ENCODE assay signal across 8 mouse cellular contexts in genomic region chr4:102759095-102759890, GRCm38 (mm10). TPM values are rescaled to one million over a fixed set of nuclear protein-coding genes. Genes with fewer than 3 reads are reported as not detected.
DNase-seq lines count a peak whose midpoint lies in the region; ATAC-seq and TF ChIP-seq lines count a peak whose summit lies in the region.

No protein-coding gene starts in this region.

- peak overlapping the region; percentile 56 for H3K4me3 ChIP-seq in heart, adult 2 months
- H3K4me3 ChIP-seq in kidney, embryonic 14.5 days (ENCODE audit: low read length): peak overlapping the region; percentile 41
- H3K4me3 ChIP-seq in limb, embryonic 12.5 days (replicated peaks): peak overlapping the region; percentile 64
- peak overlapping the region; percentile 59 for H3K4me3 ChIP-seq in midbrain, embryonic 12.5 days

- peak overlapping the region; percentile 62 for H3K9ac ChIP-seq in heart, adult 2 months (ENCODE audit: low read depth, low read length)
- peak overlapping the region; percentile 38 for H3K9ac ChIP-seq in kidney, embryonic 14.5 days (ENCODE audit: low read depth, low read length)
- peak overlapping the region; percentile 70 for H3K9ac ChIP-seq in limb, embryonic 12.5 days (replicated peaks)
- peak overlapping the region; percentile 70 for H3K9ac ChIP-seq in midbrain, embryonic 12.5 days (replicated peaks)

- 3% methylated on average over 41 of the region's 41 CpGs for WGBS in heart, adult 2 months
- under 1% methylated on average over 41 of the region's 41 CpGs for WGBS in kidney, embryonic 14.5 days
- under 1% methylated on average over 41 of the region's 41 CpGs for WGBS in limb, embryonic 12.5 days
- under 1% methylated on average over 41 of the region's 41 CpGs for WGBS in midbrain, embryonic 12.5 days

- H3K4me1 ChIP-seq in heart, adult 2 months (ENCODE audit: control insufficient read depth, insufficient read depth, low read length): no peaks in the 10 kb centered on the region
- no peaks in the 10 kb centered on the region; the same call in 1 of the 2 replicates for H3K4me1 ChIP-seq in kidney, embryonic 14.5 days (ENCODE audit: control insufficient read depth, insufficient read depth, low read length)
- H3K4me1 ChIP-seq in limb, embryonic 12.5 days (replicated peaks): peaks cover 9% of the 10 kb centered on the region
- peaks cover 15% of the 10 kb centered on the region for H3K4me1 ChIP-seq in midbrain, embryonic 12.5 days

- no peaks in the 10 kb centered on the region for H3K9me3 ChIP-seq in kidney, embryonic 14.5 days (ENCODE audit: control insufficient read depth, low read length)
- H3K9me3 ChIP-seq in limb, embryonic 12.5 days: no peaks in the 10 kb centered on the region
- no peaks in the 10 kb centered on the region for H3K9me3 ChIP-seq in midbrain, embryonic 12.5 days

- H3K27me3 ChIP-seq in heart, adult 2 months (ENCODE audit: control insufficient read depth, insufficient read depth, low read length): no peaks in the 10 kb centered on the region
- H3K27me3 ChIP-seq in kidney, embryonic 14.5 days (ENCODE audit: control insufficient read depth, insufficient read depth, low read length): no peaks in the 10 kb centered on the region
- no peaks in the 10 kb centered on the region for H3K27me3 ChIP-seq in limb, embryonic 12.5 days
- no peaks in the 10 kb centered on the region for H3K27me3 ChIP-seq in midbrain, embryonic 12.5 days

- peak; percentile 79 for ATAC-seq in kidney, embryonic 14.5 days (ENCODE audit: low FRiP score, low TSS enrichment)
- peak; percentile 65 for ATAC-seq in limb, embryonic 12.5 days (ENCODE audit: insufficient number of reproducible peaks, insufficient read depth, low FRiP score, low TSS enrichment, low read depth)
- peak; percentile 72 for ATAC-seq in midbrain, embryonic 12.5 days (ENCODE audit: low FRiP score, low read depth)

- intact Hi-C loops in heart, adult 2 months (cut with DNase I): no loop called here

- H3K27ac ChIP-seq in heart, adult 2 months: peak overlapping the region; percentile 69
- H3K27ac ChIP-seq in kidney, embryonic 14.5 days (ENCODE audit: low read depth, low read length): no peak overlapping the region
- peak overlapping the region; percentile 62; the same call in 1 of the 2 replicates for H3K27ac ChIP-seq in limb, embryonic 12.5 days
- H3K27ac ChIP-seq in midbrain, embryonic 12.5 days (replicated peaks): peak overlapping the region; percentile 94

- peak; percentile 37 for DNase-seq in gastrocnemius, adult 18-20 months (ENCODE audit: low spot score)
- DNase-seq in gastrocnemius, adult 8-10 months (ENCODE audit: low spot score in 2 of 2): no peak
- peak; percentile 54 for DNase-seq in embryo, embryonic 11.5 days (ENCODE audit: low read depth, low spot score)
- peak; percentile 40 to 54 for DNase-seq in heart, adult 2 months
- peak; percentile 86 for DNase-seq in telencephalon, adult 2 months (ENCODE audit: low read depth, low spot score)

- no peak for TF ChIP-seq EP300 in heart, adult 2 months (IDR thresholded peaks at IDR 0.05; ENCODE audit: insufficient read depth, low read depth, low read length)

- H3K36me3 ChIP-seq in heart, adult 2 months (ENCODE audit: control insufficient read depth, insufficient read depth, low read length): no peaks in the 10 kb centered on the region
- H3K36me3 ChIP-seq in kidney, embryonic 14.5 days (ENCODE audit: control insufficient read depth, insufficient read depth, low read length): no peaks in the 10 kb centered on the region
- H3K36me3 ChIP-seq in limb, embryonic 12.5 days: no peaks in the 10 kb centered on the region
- H3K36me3 ChIP-seq in midbrain, embryonic 12.5 days: no peaks in the 10 kb centered on the region

- no peak for TF ChIP-seq CTCF in heart, adult 2 months (IDR thresholded peaks at IDR 0.05)

- peak overlapping the region; percentile 94 for H3K4me2 ChIP-seq in kidney, embryonic 14.5 days (replicated peaks; ENCODE audit: low read depth, low read length)
- peak overlapping the region; percentile 96 for H3K4me2 ChIP-seq in limb, embryonic 12.5 days
- peak overlapping the region; percentile 91 for H3K4me2 ChIP-seq in midbrain, embryonic 12.5 days (replicated peaks)

- TF ChIP-seq POLR2A in heart, adult 2 months (IDR thresholded peaks at IDR 0.05; ENCODE audit: insufficient read depth, low read depth, low read length): no peak

- H3K79me2 ChIP-seq in heart, adult 2 months (replicated peaks; ENCODE audit: control insufficient read depth, insufficient read depth, low read length): no peaks in the 10 kb centered on the region

RNA-seq across cellular contexts. Expression of gene Sgip1, which starts 18.2 kb away (rescaled TPM):
- 1 to 10 TPM; 1.1 to 1.9 TPM for total RNA-seq in gastrocnemius, adult 18-20 months (2021)
- 1 to 10 TPM in 3 of 4 experiments, under 1 TPM in 1; 0.77 to 2.9 (median 2.1) TPM for total RNA-seq in gastrocnemius, adult 8-10 months (2022)
- total RNA-seq in heart, adult 2 months (2021): 1 to 10 TPM; 1.7 to 2.0 TPM
- 0.57 and 0.70 TPM in 2 replicates for polyA plus RNA-seq in heart, adult 2 months (2012; rRNA removed)
- polyA plus RNA-seq in kidney, embryonic 14.5 days (2014; fragmentation: Nextera tagmentation; extraction: Ambion mirVana): 8.8 and 10.0 TPM in 2 replicates
- 10.4 and 10.7 TPM in 2 replicates for polyA plus RNA-seq in limb, embryonic 12.5 days (2016; fragmentation: Nextera tagmentation; extraction: Ambion mirVana)
- 30.4 and 32.5 TPM in 2 replicates for polyA plus RNA-seq in midbrain, embryonic 12.5 days (2016; fragmentation: Nextera tagmentation; extraction: Ambion mirVana)

Comparison
In these comparisons a context has a peak if more than half of its experiments do, and no peak if none do; other contexts are left out.
1. DNase-seq: peak in gastrocnemius, adult 18-20 months (single experiment), embryo, embryonic 11.5 days (single experiment), heart, adult 2 months (2 of 2) and telencephalon, adult 2 months (single experiment); none in gastrocnemius, adult 8-10 months (0 of 2).
2. Peak in every context shown above with its lines, with median percentiles within 50 percentile points of each other: H3K4me3 ChIP-seq, H3K9ac ChIP-seq, ATAC-seq and H3K4me2 ChIP-seq.